ENCODE assay signal across 22 mouse cellular contexts in genomic region chr5:113806414-113806813, GRCm38 (mm10). TPM values are rescaled to one million over a fixed set of nuclear protein-coding genes. Genes with fewer than 3 reads are reported as not detected.
DNase-seq lines count a peak whose midpoint lies in the region; ATAC-seq and TF ChIP-seq lines count a peak whose summit lies in the region.
"Had no signal": no experiment of that assay in that cellular context is flagged by ENCODE, and none has a peak within 500 bp of the region (broad histone marks: within the 10 kb centered on the region; RNA-seq: fewer than 3 reads in every experiment).

No protein-coding gene starts in this region.

- H3K4me2 ChIP-seq in lung, postnatal 0 days (replicated peaks; ENCODE audit: low read depth, low read length), result no peak overlapping the region
- H3K4me2 ChIP-seq in limb, embryonic 11.5 days (ENCODE audit: low read depth, severe bottlenecking), result no peak overlapping the region
- no peak overlapping the region for H3K4me2 ChIP-seq in stomach, postnatal 0 days (replicated peaks; ENCODE audit: low read depth)
- H3K4me2 ChIP-seq in forebrain, postnatal 0 days (ENCODE audit: low read depth), result no peak overlapping the region
- H3K4me2 ChIP-seq: heart, embryonic 12.5 days; hindbrain, embryonic 13.5 days; liver, embryonic 15.5 days; midbrain, embryonic 12.5 days; neural tube, embryonic 12.5 days had no signal

- no peaks in the 10 kb centered on the region for H3K36me3 ChIP-seq in heart, embryonic 10.5 days
- no peaks in the 10 kb centered on the region for H3K36me3 ChIP-seq in lung, postnatal 0 days (ENCODE audit: insufficient read depth, low read length)
- no peaks in the 10 kb centered on the region for H3K36me3 ChIP-seq in limb, embryonic 11.5 days (ENCODE audit: control insufficient read depth, insufficient read depth, low read length)
- no peaks in the 10 kb centered on the region for H3K36me3 ChIP-seq in stomach, postnatal 0 days (ENCODE audit: control insufficient read depth, insufficient read depth, low read length)
- no peaks in the 10 kb centered on the region for H3K36me3 ChIP-seq in forebrain, postnatal 0 days (ENCODE audit: insufficient read depth)
- H3K36me3 ChIP-seq: heart, embryonic 12.5 days; hindbrain, embryonic 13.5 days; liver, embryonic 15.5 days; midbrain, embryonic 12.5 days; neural tube, embryonic 12.5 days had no signal

- ATAC-seq in lung, postnatal 0 days, result peak; percentile 34
- ATAC-seq in limb, embryonic 11.5 days (ENCODE audit: insufficient number of reproducible peaks, low FRiP score, low TSS enrichment, low read depth), result no peak
- peak; percentile 30; the same call in 1 of the 2 replicates for ATAC-seq in stomach, postnatal 0 days (ENCODE audit: low FRiP score, low TSS enrichment)
- ATAC-seq in forebrain, postnatal 0 days, result no peak
- ATAC-seq: forebrain, embryonic 16.5 days had no signal

- H3K4me1 ChIP-seq in heart, embryonic 10.5 days, result peaks cover 14% of the 10 kb centered on the region
- H3K4me1 ChIP-seq in lung, postnatal 0 days (ENCODE audit: insufficient read depth, low read depth, low read length), result no peaks in the 10 kb centered on the region
- H3K4me1 ChIP-seq in limb, embryonic 11.5 days (ENCODE audit: control insufficient read depth, insufficient read depth, low read length), result peaks cover 39% of the 10 kb centered on the region
- H3K4me1 ChIP-seq in stomach, postnatal 0 days (replicated peaks; ENCODE audit: control insufficient read depth, insufficient read depth), result no peaks in the 10 kb centered on the region; the same call in 1 of the 2 replicates
- no peaks in the 10 kb centered on the region for H3K4me1 ChIP-seq in forebrain, postnatal 0 days (ENCODE audit: insufficient read depth)
- H3K4me1 ChIP-seq: hindbrain, embryonic 13.5 days; midbrain, embryonic 12.5 days; neural tube, embryonic 12.5 days had no signal

- TF ChIP-seq EP300 in lung, postnatal 0 days (IDR thresholded peaks at IDR 0.05), result no peak
- no peak for TF ChIP-seq EP300 in stomach, postnatal 0 days (optimal IDR thresholded peaks at IDR 0.05)

- no peak for DNase-seq in heart, embryonic 10.5 days (ENCODE audit: low spot score)
- no peak for DNase-seq in heart, postnatal 14 days
- no peak for DNase-seq in lung, postnatal 0 days (ENCODE audit: low spot score)
- no peak for DNase-seq in lung, adult 18-20 months
- DNase-seq in limb, embryonic 11.5 days (ENCODE audit: low spot score), result peak; percentile 70
- DNase-seq in stomach, postnatal 0 days (ENCODE audit: low spot score), result no peak
- no peak for DNase-seq in urinary bladder, postnatal 14 days (ENCODE audit: low spot score)
- no peak for DNase-seq in forebrain, postnatal 0 days
- DNase-seq: cerebellum, adult 9-11 months; gastrocnemius, adult 2 months; kidney, adult 11 months; kidney, postnatal 25 days; right cerebral cortex, adult 18-20 months; thymus, adult 2 months had no signal

- H3K9ac ChIP-seq in lung, postnatal 0 days (replicated peaks; ENCODE audit: low read depth), result no peak overlapping the region
- H3K9ac ChIP-seq in limb, embryonic 11.5 days (ENCODE audit: low read length), result peak overlapping the region; percentile 8; the same call in 1 of the 2 replicates
- H3K9ac ChIP-seq in stomach, postnatal 0 days (ENCODE audit: low read length), result no peak overlapping the region
- no peak overlapping the region for H3K9ac ChIP-seq in forebrain, postnatal 0 days
- H3K9ac ChIP-seq: heart, embryonic 12.5 days; hindbrain, embryonic 13.5 days; liver, embryonic 15.5 days; midbrain, embryonic 12.5 days; neural tube, embryonic 12.5 days had no signal

- intact Hi-C loops in heart, postnatal 14 days (cut with DNase I), result no loop called here

- peak overlapping the region; percentile 0; the same call in 1 of the 2 replicates for H3K27ac ChIP-seq in heart, embryonic 10.5 days
- no peak overlapping the region for H3K27ac ChIP-seq in lung, postnatal 0 days (ENCODE audit: low read length)
- peak overlapping the region; percentile 72 for H3K27ac ChIP-seq in limb, embryonic 11.5 days (replicated peaks; ENCODE audit: low read depth, low read length)
- H3K27ac ChIP-seq in stomach, postnatal 0 days (replicated peaks), result no peak overlapping the region
- H3K27ac ChIP-seq in forebrain, postnatal 0 days (ENCODE audit: low read depth, low read length), result no peak overlapping the region
- H3K27ac ChIP-seq: gastrocnemius, adult 2 months; hindbrain, embryonic 13.5 days; liver, embryonic 15.5 days; midbrain, embryonic 12.5 days; neural tube, embryonic 12.5 days had no signal

- WGBS in heart, embryonic 10.5 days, result 28% methylated on average over 10 of the region's 10 CpGs
- WGBS in lung, postnatal 0 days, result 6% methylated on average over 10 of the region's 10 CpGs
- WGBS in limb, embryonic 11.5 days, result 4% methylated on average over 10 of the region's 10 CpGs
- WGBS in stomach, postnatal 0 days, result 5% methylated on average over 10 of the region's 10 CpGs
- WGBS in forebrain, postnatal 0 days, result 52% methylated on average over 10 of the region's 10 CpGs

- no peak overlapping the region for H3K4me3 ChIP-seq in heart, embryonic 10.5 days
- H3K4me3 ChIP-seq in lung, postnatal 0 days (ENCODE audit: low read depth, low read length), result no peak overlapping the region
- H3K4me3 ChIP-seq in limb, embryonic 11.5 days (ENCODE audit: low read depth, low read length), result no peak overlapping the region
- no peak overlapping the region for H3K4me3 ChIP-seq in stomach, postnatal 0 days (ENCODE audit: low read depth, low read length)
- H3K4me3 ChIP-seq in forebrain, postnatal 0 days (ENCODE audit: low read depth, low read length), result no peak overlapping the region
- H3K4me3 ChIP-seq: gastrocnemius, adult 2 months; heart, embryonic 12.5 days; hindbrain, embryonic 13.5 days; liver, embryonic 15.5 days; midbrain, embryonic 12.5 days; neural tube, embryonic 12.5 days had no signal

- H3K9me3 ChIP-seq in heart, embryonic 10.5 days, result no peaks in the 10 kb centered on the region
- no peaks in the 10 kb centered on the region for H3K9me3 ChIP-seq in lung, postnatal 0 days (ENCODE audit: low read length)
- no peaks in the 10 kb centered on the region for H3K9me3 ChIP-seq in limb, embryonic 11.5 days (ENCODE audit: control insufficient read depth, low read length)
- H3K9me3 ChIP-seq in stomach, postnatal 0 days (ENCODE audit: control insufficient read depth, low read length), result no peaks in the 10 kb centered on the region
- H3K9me3 ChIP-seq in forebrain, postnatal 0 days (ENCODE audit: low read length), result no peaks in the 10 kb centered on the region
- H3K9me3 ChIP-seq: liver, embryonic 15.5 days; neural tube, embryonic 12.5 days had no signal

- H3K27me3 ChIP-seq in heart, embryonic 10.5 days (ENCODE audit: insufficient read depth, poor library complexity, severe bottlenecking), result peaks cover 3% of the 10 kb centered on the region; the same call in 1 of the 2 replicates
- no peaks in the 10 kb centered on the region for H3K27me3 ChIP-seq in lung, postnatal 0 days (replicated peaks; ENCODE audit: insufficient read depth, low read length)
- no peaks in the 10 kb centered on the region for H3K27me3 ChIP-seq in limb, embryonic 11.5 days (ENCODE audit: control insufficient read depth, insufficient read depth, low read length)
- H3K27me3 ChIP-seq in stomach, postnatal 0 days (ENCODE audit: control insufficient read depth, insufficient read depth, low read length), result no peaks in the 10 kb centered on the region
- H3K27me3 ChIP-seq in forebrain, postnatal 0 days (ENCODE audit: insufficient read depth, low read length), result no peaks in the 10 kb centered on the region
- H3K27me3 ChIP-seq: liver, embryonic 15.5 days; neural tube, embryonic 12.5 days had no signal

- TF ChIP-seq CTCF in lung, postnatal 0 days (IDR thresholded peaks at IDR 0.05), result no peak
- no peak for TF ChIP-seq CTCF in stomach, postnatal 0 days (IDR thresholded peaks at IDR 0.05; ENCODE audit: low read depth)
- TF ChIP-seq CTCF in forebrain, postnatal 0 days (IDR thresholded peaks at IDR 0.05; ENCODE audit: low read depth), result no peak

RNA-seq across cellular contexts. Expression of gene Tmem119, which starts 6.1 kb away (rescaled TPM):
- polyA plus RNA-seq in heart, embryonic 10.5 days (2016; fragmentation: Nextera tagmentation; extraction: Ambion mirVana), result 13.5 and 42.1 TPM in 2 replicates
- 10 to 100 TPM; 10.5 to 12.5 TPM for total RNA-seq in heart, postnatal 14 days (2021)
- 107 and 110 TPM in 2 replicates for polyA plus RNA-seq in lung, postnatal 0 days (2015; fragmentation: Nextera tagmentation; extraction: Ambion mirVana)
- 112 and 131 TPM in 2 replicates for polyA plus RNA-seq in limb, embryonic 11.5 days (2014; fragmentation: Nextera tagmentation; extraction: Ambion mirVana)
- polyA plus RNA-seq in stomach, postnatal 0 days (2015; fragmentation: Nextera tagmentation; extraction: Ambion mirVana), result 35.3 and 36.6 TPM in 2 replicates
- 5.8 and 8.2 TPM in 2 replicates for total RNA-seq in forebrain, postnatal 0 days (2014; rRNA removed)
- 5.9 and 7.1 TPM in 2 replicates for polyA plus RNA-seq in forebrain, postnatal 0 days (2015; fragmentation: Nextera tagmentation; extraction: Ambion mirVana)
- total RNA-seq: MEL; monocyte, adult 5-6 weeks had no signal

RNA-seq across cellular contexts. Expression of gene Selplg, which starts 26.0 kb away (rescaled TPM):
- polyA plus RNA-seq in heart, embryonic 10.5 days (2016; fragmentation: Nextera tagmentation; extraction: Ambion mirVana), result 0.64 and 1.3 TPM in 2 replicates
- 1 to 10 TPM; 2.3 to 6.4 TPM for total RNA-seq in heart, postnatal 14 days (2021)
- 14.6 and 15.1 TPM in 2 replicates for polyA plus RNA-seq in lung, postnatal 0 days (2015; fragmentation: Nextera tagmentation; extraction: Ambion mirVana)
- polyA plus RNA-seq in limb, embryonic 11.5 days (2014; fragmentation: Nextera tagmentation; extraction: Ambion mirVana), result 0.79 and 1.6 TPM in 2 replicates
- polyA plus RNA-seq in stomach, postnatal 0 days (2015; fragmentation: Nextera tagmentation; extraction: Ambion mirVana), result 2.0 and 2.6 TPM in 2 replicates
- total RNA-seq in forebrain, postnatal 0 days (2014; rRNA removed), result 1.1 and 1.3 TPM in 2 replicates
- 1.8 and 2.4 TPM in 2 replicates for polyA plus RNA-seq in forebrain, postnatal 0 days (2015; fragmentation: Nextera tagmentation; extraction: Ambion mirVana)

RNA-seq across cellular contexts. Expression of gene Iscu, which starts 33.9 kb away (rescaled TPM):
- 98.7 and 105 TPM in 2 replicates for polyA plus RNA-seq in heart, embryonic 10.5 days (2016; fragmentation: Nextera tagmentation; extraction: Ambion mirVana)
- 100 to 1,000 TPM; 140 to 145 TPM for total RNA-seq in heart, postnatal 14 days (2021)
- polyA plus RNA-seq in lung, postnatal 0 days (2015; fragmentation: Nextera tagmentation; extraction: Ambion mirVana), result 197 and 225 TPM in 2 replicates
- 106 and 112 TPM in 2 replicates for polyA plus RNA-seq in limb, embryonic 11.5 days (2014; fragmentation: Nextera tagmentation; extraction: Ambion mirVana)
- 154 and 166 TPM in 2 replicates for polyA plus RNA-seq in stomach, postnatal 0 days (2015; fragmentation: Nextera tagmentation; extraction: Ambion mirVana)
- total RNA-seq in forebrain, postnatal 0 days (2014; rRNA removed), result 67.2 and 88.2 TPM in 2 replicates
- 98.9 and 119 TPM in 2 replicates for polyA plus RNA-seq in forebrain, postnatal 0 days (2015; fragmentation: Nextera tagmentation; extraction: Ambion mirVana)

RNA-seq across cellular contexts. Expression of gene Sart3, which starts 34.1 kb away (rescaled TPM):
- 46.0 and 63.9 TPM in 2 replicates for polyA plus RNA-seq in heart, embryonic 10.5 days (2016; fragmentation: Nextera tagmentation; extraction: Ambion mirVana)
- total RNA-seq in heart, postnatal 14 days (2021), result 10 to 100 TPM; 15.6 to 16.9 TPM
- 12.8 and 16.9 TPM in 2 replicates for polyA plus RNA-seq in lung, postnatal 0 days (2015; fragmentation: Nextera tagmentation; extraction: Ambion mirVana)
- 64.6 and 78.0 TPM in 2 replicates for polyA plus RNA-seq in limb, embryonic 11.5 days (2014; fragmentation: Nextera tagmentation; extraction: Ambion mirVana)
- polyA plus RNA-seq in stomach, postnatal 0 days (2015; fragmentation: Nextera tagmentation; extraction: Ambion mirVana), result 10.4 and 11.2 TPM in 2 replicates
- total RNA-seq in forebrain, postnatal 0 days (2014; rRNA removed), result 47.4 and 54.0 TPM in 2 replicates
- polyA plus RNA-seq in forebrain, postnatal 0 days (2015; fragmentation: Nextera tagmentation; extraction: Ambion mirVana), result 21.6 and 28.5 TPM in 2 replicates

Comparison
In these comparisons a context has a peak if more than half of its experiments do, and no peak if none do; other contexts are left out.
1. H3K27ac ChIP-seq: peak in heart, embryonic 10.5 days (single experiment) and limb, embryonic 11.5 days (single experiment); none in lung, postnatal 0 days (single experiment), stomach, postnatal 0 days (single experiment) and forebrain, postnatal 0 days (single experiment).
2. ATAC-seq: peak in lung, postnatal 0 days (single experiment) and stomach, postnatal 0 days (single experiment); none in limb, embryonic 11.5 days (single experiment) and forebrain, postnatal 0 days (single experiment).